Mouse (Mus musculus) lung, postnatal 0 days (tissue): ENCODE data around the gene Oas1h. TPM values are rescaled to one million over a fixed set of nuclear protein-coding genes. Genes with fewer than 3 reads are reported as not detected.

Experiments used
- ATAC-seq: fragments of 200-750 bp; cut with Nextera tagmentation; 2 replicates; pipeline ENCODE4 v1.8.0; 2017; ENCODE audit warnings: moderate library complexity
- DNase-seq: peaks from one replicate; pipeline ENCODE4 v3.0.0-alpha.2; 2016; ENCODE audit warnings: low spot score
- H3K27ac ChIP-seq: fragments of 300-500 bp; sonication (generic); 2 replicates; pipeline ENCODE4 v1.5.1; 2014; ENCODE audit warnings: antibody characterized with exemption, mild to moderate bottlenecking, low read length, mixed read lengths
- H3K27me3 ChIP-seq: fragments of 300-500 bp; sonication (generic); replicated peaks from 2 replicates; pipeline ENCODE4 v1.6.1; 2014; ENCODE audit warnings: low read length, mixed read lengths; ENCODE audit not compliant: insufficient read depth
- H3K36me3 ChIP-seq: fragments of 300-500 bp; sonication (generic); 2 replicates; pipeline ENCODE4 v1.6.1; 2014; ENCODE audit warnings: low read length, mixed read lengths; ENCODE audit not compliant: insufficient read depth
- H3K4me1 ChIP-seq: fragments of 300-500 bp; sonication (generic); 2 replicates; pipeline ENCODE4 v1.6.1; 2014; ENCODE audit warnings: antibody characterized with exemption, low read depth, low read length, mixed read lengths; ENCODE audit not compliant: insufficient read depth
- H3K4me2 ChIP-seq: fragments of 300-500 bp; sonication (generic); replicated peaks from 2 replicates; pipeline ENCODE4 v1.6.1; 2014; ENCODE audit warnings: low read depth, mild to moderate bottlenecking, low read length, moderate library complexity, mixed read lengths
- H3K4me3 ChIP-seq: fragments of 300-500 bp; sonication (generic); 2 replicates; pipeline ENCODE4 v1.5.1; 2014; ENCODE audit warnings: low read depth, low read length
- H3K9ac ChIP-seq: fragments of 300-500 bp; sonication (generic); replicated peaks from 2 replicates; pipeline ENCODE4 v1.6.1; 2014; ENCODE audit warnings: low read depth, mild to moderate bottlenecking
- H3K9me3 ChIP-seq: fragments of 300-500 bp; sonication (generic); 2 replicates; pipeline ENCODE4 v1.6.1; 2016; ENCODE audit warnings: low read length, mixed read lengths
- CTCF ChIP-seq: IDR thresholded peaks from 2 replicates; pipeline ENCODE4 v1.5.1; 2016; ENCODE audit warnings: antibody characterized with exemption, mild to moderate bottlenecking
- EP300 ChIP-seq: IDR thresholded peaks from 2 replicates; pipeline ENCODE4 v1.6.1; 2016; ENCODE audit warnings: antibody characterized with exemption, mild to moderate bottlenecking, control low read depth
- WGBS: fragments of 180-500 bp; shearing (Covaris S2); extraction: QIAGEN DNeasy Blood & Tissue Kit; methylation state at CpG from one replicate; pipeline ENCODE4 v1.1.7; 2014; 5-methylcytosine and 5-hydroxymethylcytosine counted together
- polyA plus RNA-seq: library from polyadenylated mRNA; unstranded; fragments of >200 nt; fragmentation: Nextera tagmentation; extraction: Ambion mirVana; gene quantifications from 2 replicates; pipeline ENCODE4 v1.2.1, GENCODE M21; 2015

Oas1h gene
- polyA plus RNA-seq, 1 experiment from 2014 or later = not detected

- H3K4me1 ChIP-seq = no peaks in the 10 kb centered on the region
- no peaks in the 10 kb centered on the region for H3K9me3 ChIP-seq
- ATAC-seq = no peak
- no peak overlapping the region for H3K9ac ChIP-seq
- WGBS = 15% methylated on average over 17 of the region's 17 CpGs
- no peak for TF ChIP-seq CTCF
- no peak for TF ChIP-seq EP300
- DNase-seq = no peak
- no peaks in the 10 kb centered on the region for H3K36me3 ChIP-seq
- no peaks in the 10 kb centered on the region for H3K27me3 ChIP-seq
- H3K27ac ChIP-seq = no peak overlapping the region
- no peak overlapping the region for H3K4me3 ChIP-seq
- H3K4me2 ChIP-seq = no peak overlapping the region
Observed at GRCm38 (mm10) chr5:120833335-120834280, 27.6 kb upstream of the Oas1h start.

GRCm38 (mm10) chr5:120836731-120837585 lies 24.3 kb upstream of the Oas1h start:
- no peaks in the 10 kb centered on the region for H3K4me1 ChIP-seq
- no peaks in the 10 kb centered on the region for H3K27me3 ChIP-seq
- DNase-seq (peak; percentile 48), ATAC-seq (no peak)
- WGBS = 11% methylated on average over 8 of the region's 8 CpGs
- no peak overlapping the region for H3K4me2 ChIP-seq
- H3K36me3 ChIP-seq = no peaks in the 10 kb centered on the region
- H3K9ac ChIP-seq = no peak overlapping the region
- no peaks in the 10 kb centered on the region for H3K9me3 ChIP-seq
- TF ChIP-seq CTCF = peak; percentile 74
- no peak for TF ChIP-seq EP300
- H3K4me3 ChIP-seq = no peak overlapping the region
- no peak overlapping the region for H3K27ac ChIP-seq

GRCm38 (mm10) chr5:120844713-120845112 lies 16.5 kb upstream of the Oas1h start:
- Histone ChIP-seq H3K4me3 (no peak overlapping the region), H3K9me3 (no peaks in the 10 kb centered on the region), H3K27me3 (no peaks in the 10 kb centered on the region), H3K4me1 (no peaks in the 10 kb centered on the region), H3K9ac (no peak overlapping the region), H3K27ac (no peak overlapping the region), H3K36me3 (no peaks in the 10 kb centered on the region), H3K4me2 (no peak overlapping the region)
- no peak for TF ChIP-seq EP300
- no peak for TF ChIP-seq CTCF
- DNase-seq (peak; percentile 21), ATAC-seq (no peak)
- WGBS = 63% methylated on average over 3 of the region's 3 CpGs

GRCm38 (mm10) chr5:120847067-120847466 lies 14.2 kb upstream of the Oas1h start, which contains the start of gene Oas1f:
TSS of gene Oas1f (plus strand) at chr5:120847367.
- ATAC-seq = no peak
- Histone ChIP-seq H3K36me3 (no peaks in the 10 kb centered on the region), H3K4me3 (no peak within 1 kb of the TSS)

DNA sequence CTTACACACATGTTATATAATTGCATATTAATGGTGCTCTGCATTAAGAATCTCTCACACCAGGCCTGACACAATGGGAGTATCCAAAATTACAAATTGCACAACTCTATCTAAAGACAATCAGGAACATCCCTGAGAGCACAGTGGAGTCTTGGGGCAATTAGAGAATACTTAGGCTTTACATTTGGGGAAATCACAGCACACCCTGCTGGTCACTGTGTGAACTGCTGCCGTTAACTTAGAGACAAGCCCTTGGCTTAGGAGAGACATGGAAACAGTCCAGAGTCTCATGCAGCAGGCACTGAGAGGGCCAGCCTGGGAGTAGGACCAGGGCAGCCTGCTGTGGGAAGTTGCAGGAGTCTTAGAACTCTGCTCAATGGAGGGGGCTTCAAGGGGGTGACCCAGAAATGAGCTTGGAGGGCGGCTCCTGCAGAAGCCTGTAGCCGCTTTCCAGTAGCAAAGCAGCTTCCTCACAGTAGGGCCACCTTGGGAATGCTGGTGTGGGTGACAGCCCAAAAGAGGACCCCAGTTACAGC lies 11.6 kb upstream of the Oas1h start:
- 62% methylated on average over 3 of the region's 3 CpGs for WGBS
- Histone ChIP-seq H3K9ac (no peak overlapping the region), H3K4me3 (no peak overlapping the region), H3K4me1 (no peaks in the 10 kb centered on the region), H3K27me3 (no peaks in the 10 kb centered on the region), H3K36me3 (no peaks in the 10 kb centered on the region), H3K4me2 (no peak overlapping the region), H3K27ac (no peak overlapping the region), H3K9me3 (no peaks in the 10 kb centered on the region)
- TF ChIP-seq CTCF = peak; percentile 74
- TF ChIP-seq EP300 = no peak
- no peak for ATAC-seq
- DNase-seq = peak; percentile 37

More at GRCm38 (mm10) chr5:120847067-120847466, 14.2 kb upstream of the Oas1h start, which contains the start of gene Oas1f:
- DNase-seq = no peak
- Histone ChIP-seq H3K27me3 (no peaks in the 10 kb centered on the region), H3K9me3 (no peaks in the 10 kb centered on the region), H3K27ac (no peak within 1 kb of the TSS), H3K4me1 (no peaks in the 10 kb centered on the region), H3K4me2 (no peak within 1 kb of the TSS), H3K9ac (no peak within 1 kb of the TSS)
- 61% methylated on average over 4 of the region's 4 CpGs for WGBS
- TF ChIP-seq EP300 (no peak), CTCF (no peak)

GRCm38 (mm10) chr5:120859241-120859640 lies 2.0 kb upstream of the Oas1h start:
- H3K36me3 ChIP-seq = no peaks in the 10 kb centered on the region
- no peak overlapping the region for H3K27ac ChIP-seq
- H3K4me2 ChIP-seq = no peak overlapping the region
- no peaks in the 10 kb centered on the region for H3K27me3 ChIP-seq
- no peaks in the 10 kb centered on the region for H3K4me1 ChIP-seq
- no peak overlapping the region for H3K4me3 ChIP-seq
- no peak overlapping the region for H3K9ac ChIP-seq
- WGBS = 64% methylated on average over 2 of the region's 2 CpGs
- DNase-seq (no peak), ATAC-seq (no peak)
- no peaks in the 10 kb centered on the region for H3K9me3 ChIP-seq
- TF ChIP-seq CTCF = no peak
- no peak for TF ChIP-seq EP300
